Mouse (Mus musculus): ENCODE measurements around the gene Cdh4. TPM values are rescaled to one million over a fixed set of nuclear protein-coding genes. Genes with fewer than 3 reads are reported as not detected.

The Cdh4 gene
- total RNA-seq, 1 experiment: 1.9 TPM

DNA sequence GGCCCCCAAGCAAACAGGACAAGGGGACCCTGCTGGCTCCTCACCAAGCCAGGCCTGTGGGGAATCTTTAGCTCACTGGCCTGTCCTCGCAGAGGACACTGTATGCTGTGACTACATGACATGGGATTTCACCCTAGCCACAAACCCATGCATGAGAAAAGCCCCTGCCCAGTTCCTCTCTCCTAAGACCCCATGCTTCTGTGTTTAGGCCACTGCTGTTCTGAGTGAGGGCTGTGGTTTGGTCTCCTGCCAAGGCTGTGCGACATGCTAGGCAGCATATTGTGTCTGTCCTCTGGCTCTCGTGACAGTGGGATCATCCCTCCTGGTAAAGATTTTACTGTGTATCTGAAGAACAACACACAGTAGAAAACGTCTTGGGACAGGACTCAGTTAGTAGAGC is 207.1 kb downstream of the Cdh4 start:
- DNase-seq (ENCODE audit: low read depth, low spot score): no peak
- Histone ChIP-seq H3K36me3 (ENCODE audit: control insufficient read depth, insufficient read depth, low read length, poor library complexity, severe bottlenecking) (no peaks in the 10 kb centered on the region), H3K4me3 (ENCODE audit: insufficient read depth in 1 of 2, low read depth in 1 of 2, low read length in 2 of 2, poor library complexity in 1 of 2, severe bottlenecking in 1 of 2) (no peak overlapping the region), H3K9ac (ENCODE audit: insufficient read depth, low read depth, low read length, poor library complexity, severe bottlenecking) (no peak overlapping the region), H3K9me3 (ENCODE audit: control insufficient read depth, insufficient read depth, low read depth, low read length) (no peaks in the 10 kb centered on the region), H3K27ac (ENCODE audit: insufficient read depth, low read depth, low read length, poor library complexity, severe bottlenecking) (no peak overlapping the region), H3K4me1 (ENCODE audit: control insufficient read depth in 2 of 2, insufficient read depth in 2 of 2, low read length in 2 of 2, poor library complexity in 1 of 2) (no peaks in the 10 kb centered on the region)
- in situ Hi-C loops (cut with MboI; ENCODE audit: low sequenced_read_pairs in 2 of 2, unreplicated experiment in 2 of 2): no loop called here
- no peak for TF ChIP-seq CHD2 (IDR thresholded peaks at IDR 0.05; ENCODE audit: low read depth, low read length)
- no peak for TF ChIP-seq ZC3H11A (IDR thresholded peaks at IDR 0.05; ENCODE audit: borderline replicate concordance, low read depth, low read length)
- TF ChIP-seq ZNF384 (IDR thresholded peaks at IDR 0.05; ENCODE audit: low read depth, low read length): no peak
- TF ChIP-seq MAFK (IDR thresholded peaks at IDR 0.05; ENCODE audit: insufficient read depth, low read depth, low read length): no peak
- no peak for TF ChIP-seq HCFC1 (IDR thresholded peaks at IDR 0.05; ENCODE audit: borderline replicate concordance, insufficient read depth, low read length)

DNA sequence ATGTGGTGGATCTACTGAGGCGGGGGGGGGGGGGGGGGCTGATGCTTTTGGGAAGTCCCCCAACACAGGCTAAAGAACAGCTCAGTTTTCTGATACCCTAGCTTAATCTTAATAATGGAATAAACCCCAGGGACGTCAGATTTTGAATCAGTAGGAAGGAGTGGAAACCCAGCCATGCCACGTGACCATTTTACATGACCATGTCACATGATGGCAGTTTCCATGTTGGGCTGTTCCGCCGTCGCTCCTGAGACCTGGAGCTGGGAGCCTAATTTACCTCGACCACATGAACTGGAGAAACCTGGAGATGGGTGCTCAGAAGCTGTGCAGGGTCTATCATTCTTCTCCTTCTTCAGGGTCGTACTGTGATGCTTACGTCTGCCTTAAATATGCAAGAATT is 207.9 kb downstream of the Cdh4 start:
- Histone ChIP-seq H3K27ac (ENCODE audit: insufficient read depth, low read depth, low read length, poor library complexity, severe bottlenecking) (no peak overlapping the region), H3K4me3 (ENCODE audit: insufficient read depth in 1 of 2, low read depth in 1 of 2, low read length in 2 of 2, poor library complexity in 1 of 2, severe bottlenecking in 1 of 2) (no peak overlapping the region), H3K4me1 (ENCODE audit: control insufficient read depth in 2 of 2, insufficient read depth in 2 of 2, low read length in 2 of 2, poor library complexity in 1 of 2) (no peaks in the 10 kb centered on the region), H3K9me3 (ENCODE audit: control insufficient read depth, insufficient read depth, low read depth, low read length) (no peaks in the 10 kb centered on the region), H3K36me3 (ENCODE audit: control insufficient read depth, insufficient read depth, low read length, poor library complexity, severe bottlenecking) (no peaks in the 10 kb centered on the region), H3K9ac (ENCODE audit: insufficient read depth, low read depth, low read length, poor library complexity, severe bottlenecking) (no peak overlapping the region)
- no peak for DNase-seq (ENCODE audit: low read depth, low spot score)
- in situ Hi-C loops (cut with MboI; ENCODE audit: low sequenced_read_pairs in 2 of 2, unreplicated experiment in 2 of 2): no loop called here
- TF ChIP-seq MAFK (IDR thresholded peaks at IDR 0.05; ENCODE audit: insufficient read depth, low read depth, low read length) (no peak), CHD2 (IDR thresholded peaks at IDR 0.05; ENCODE audit: low read depth, low read length) (no peak), ZNF384 (IDR thresholded peaks at IDR 0.05; ENCODE audit: low read depth, low read length) (no peak), ZC3H11A (IDR thresholded peaks at IDR 0.05; ENCODE audit: borderline replicate concordance, low read depth, low read length) (no peak), HCFC1 (IDR thresholded peaks at IDR 0.05; ENCODE audit: borderline replicate concordance, insufficient read depth, low read length) (no peak)

DNA sequence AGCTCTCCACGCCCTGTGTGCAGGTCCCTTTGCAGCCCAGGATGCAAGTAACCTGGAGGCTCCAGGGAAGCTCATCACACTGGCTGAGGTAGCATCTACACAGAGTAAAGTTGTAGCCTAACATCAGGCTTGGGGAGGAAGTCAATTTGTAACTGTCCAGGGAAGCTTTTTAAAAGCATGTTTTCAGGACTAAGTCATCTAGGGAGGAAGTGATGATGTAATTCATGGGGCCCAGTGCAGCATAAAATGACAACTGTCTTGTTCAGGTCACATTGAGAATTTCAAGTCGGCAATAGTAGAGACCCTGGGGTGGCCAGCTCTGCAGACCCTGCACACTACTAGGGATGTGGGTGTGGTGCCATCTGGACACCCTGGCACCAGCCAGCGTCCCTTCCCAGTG is 213.3 kb downstream of the Cdh4 start:
- no peaks in the 10 kb centered on the region for H3K4me1 ChIP-seq (ENCODE audit: control insufficient read depth in 2 of 2, insufficient read depth in 2 of 2, low read length in 2 of 2, poor library complexity in 1 of 2)
- no peak for DNase-seq (ENCODE audit: low read depth, low spot score)
- no peak for TF ChIP-seq CHD2 (IDR thresholded peaks at IDR 0.05; ENCODE audit: low read depth, low read length)
- no peak for TF ChIP-seq MAFK (IDR thresholded peaks at IDR 0.05; ENCODE audit: insufficient read depth, low read depth, low read length)
- TF ChIP-seq HCFC1 (IDR thresholded peaks at IDR 0.05; ENCODE audit: borderline replicate concordance, insufficient read depth, low read length): no peak
- no peak for TF ChIP-seq ZNF384 (IDR thresholded peaks at IDR 0.05; ENCODE audit: low read depth, low read length)
- no peak for TF ChIP-seq ZC3H11A (IDR thresholded peaks at IDR 0.05; ENCODE audit: borderline replicate concordance, low read depth, low read length)
- no peak overlapping the region for H3K27ac ChIP-seq (ENCODE audit: insufficient read depth, low read depth, low read length, poor library complexity, severe bottlenecking)
- H3K9me3 ChIP-seq (ENCODE audit: control insufficient read depth, insufficient read depth, low read depth, low read length): no peaks in the 10 kb centered on the region
- no peaks in the 10 kb centered on the region for H3K36me3 ChIP-seq (ENCODE audit: control insufficient read depth, insufficient read depth, low read length, poor library complexity, severe bottlenecking)
- in situ Hi-C loops (cut with MboI; ENCODE audit: low sequenced_read_pairs in 2 of 2, unreplicated experiment in 2 of 2): no loop called here
- no peak overlapping the region for H3K9ac ChIP-seq (ENCODE audit: insufficient read depth, low read depth, low read length, poor library complexity, severe bottlenecking)
- H3K4me3 ChIP-seq (ENCODE audit: insufficient read depth in 1 of 2, low read depth in 1 of 2, low read length in 2 of 2, poor library complexity in 1 of 2, severe bottlenecking in 1 of 2): no peak overlapping the region

DNA sequence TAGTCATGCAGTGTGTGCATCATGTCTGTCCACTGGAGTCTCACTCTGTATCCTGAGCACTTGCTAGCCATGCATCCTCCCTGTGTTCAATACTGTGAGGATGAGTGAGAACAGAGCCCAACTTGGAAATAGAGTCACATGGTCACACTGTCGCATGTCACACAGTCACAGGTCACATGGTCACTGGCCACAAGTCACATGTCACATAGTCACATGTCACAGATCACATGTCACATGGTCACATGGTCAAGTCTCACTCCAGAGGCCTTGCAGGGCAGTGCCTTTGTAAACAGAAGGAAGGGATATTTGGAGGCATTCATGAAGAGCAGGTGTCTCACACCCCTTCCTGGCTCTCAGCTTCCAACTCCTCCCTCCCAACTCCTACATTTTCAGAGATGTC is 217.0 kb downstream of the Cdh4 start:
- Histone ChIP-seq H3K4me3 (ENCODE audit: insufficient read depth in 1 of 2, low read depth in 1 of 2, low read length in 2 of 2, poor library complexity in 1 of 2, severe bottlenecking in 1 of 2) (no peak overlapping the region), H3K9ac (ENCODE audit: insufficient read depth, low read depth, low read length, poor library complexity, severe bottlenecking) (no peak overlapping the region), H3K9me3 (ENCODE audit: control insufficient read depth, insufficient read depth, low read depth, low read length) (no peaks in the 10 kb centered on the region), H3K27ac (ENCODE audit: insufficient read depth, low read depth, low read length, poor library complexity, severe bottlenecking) (no peak overlapping the region), H3K4me1 (ENCODE audit: control insufficient read depth in 2 of 2, insufficient read depth in 2 of 2, low read length in 2 of 2, poor library complexity in 1 of 2) (no peaks in the 10 kb centered on the region), H3K36me3 (ENCODE audit: control insufficient read depth, insufficient read depth, low read length, poor library complexity, severe bottlenecking) (no peaks in the 10 kb centered on the region)
- TF ChIP-seq ZC3H11A (IDR thresholded peaks at IDR 0.05; ENCODE audit: borderline replicate concordance, low read depth, low read length) (no peak), CHD2 (IDR thresholded peaks at IDR 0.05; ENCODE audit: low read depth, low read length) (no peak), HCFC1 (IDR thresholded peaks at IDR 0.05; ENCODE audit: borderline replicate concordance, insufficient read depth, low read length) (no peak), ZNF384 (IDR thresholded peaks at IDR 0.05; ENCODE audit: low read depth, low read length) (no peak), MAFK (IDR thresholded peaks at IDR 0.05; ENCODE audit: insufficient read depth, low read depth, low read length) (no peak)
- in situ Hi-C loops (cut with MboI; ENCODE audit: low sequenced_read_pairs in 2 of 2, unreplicated experiment in 2 of 2): no loop called here
- no peak for DNase-seq (ENCODE audit: low read depth, low spot score)
